Mouse (Mus musculus) forebrain, embryonic 15.5 days (tissue): ENCODE data around the gene Gm28490. TPM values are rescaled to one million over a fixed set of nuclear protein-coding genes. Genes with fewer than 3 reads are reported as not detected.
"Not testable (repeated sequence)": the region's sequence is repeated elsewhere in the genome, so short reads cannot be mapped to it uniquely, and the experiment has no call there.

Experiments used
- ATAC-seq: fragments of 200-750 bp; cut with Nextera tagmentation; replicated peaks from 2 replicates; pipeline ENCODE4 v1.8.0; 2017; ENCODE audit warnings: mild to moderate bottlenecking, moderate TSS enrichment, moderate library complexity
- H3K27ac ChIP-seq: fragments of 300-500 bp; sonication (generic); replicated peaks from 2 replicates; pipeline ENCODE4 v1.5.1; 2015; ENCODE audit warnings: mild to moderate bottlenecking, inconsistent platforms
- H3K27me3 ChIP-seq: fragments of 300-500 bp; sonication (generic); 2 replicates; pipeline ENCODE4 v1.6.1; 2015; ENCODE audit warnings: inconsistent platforms
- H3K36me3 ChIP-seq: fragments of 300-500 bp; sonication (generic); 2 replicates; pipeline ENCODE4 v1.6.1; 2015; ENCODE audit warnings: mild to moderate bottlenecking, inconsistent platforms
- H3K4me1 ChIP-seq: fragments of 300-500 bp; sonication (generic); 2 replicates; pipeline ENCODE4 v1.6.1; 2015; ENCODE audit warnings: inconsistent platforms
- H3K4me2 ChIP-seq: fragments of 300-500 bp; sonication (generic); replicated peaks from 2 replicates; pipeline ENCODE4 v1.6.1; 2015; ENCODE audit warnings: mild to moderate bottlenecking, inconsistent platforms
- H3K4me3 ChIP-seq: fragments of 300-500 bp; sonication (generic); 2 replicates; pipeline ENCODE4 v1.5.1; 2015; ENCODE audit warnings: mild to moderate bottlenecking, inconsistent platforms
- H3K9ac ChIP-seq: fragments of 300-500 bp; sonication (generic); replicated peaks from 2 replicates; pipeline ENCODE4 v1.6.1; 2015; ENCODE audit warnings: mild to moderate bottlenecking, inconsistent platforms
- H3K9me3 ChIP-seq: fragments of 300-500 bp; sonication (generic); 2 replicates; pipeline ENCODE4 v1.6.1; 2016; ENCODE audit warnings: inconsistent platforms
- WGBS: fragments of 180-500 bp; shearing (Covaris S2); methylation state at CpG from one replicate; pipeline ENCODE4 v1.1.7; 2015; ENCODE audit warnings: mixed read lengths; 5-methylcytosine and 5-hydroxymethylcytosine counted together
- polyA plus RNA-seq: library from polyadenylated mRNA; unstranded; fragments of >200 nt; fragmentation: Nextera tagmentation; extraction: Ambion mirVana; gene quantifications from 2 replicates; pipeline ENCODE4 v1.2.1, GENCODE M21; 2015

Gm28490 gene
- not detected in 2 replicates for polyA plus RNA-seq

DNA sequence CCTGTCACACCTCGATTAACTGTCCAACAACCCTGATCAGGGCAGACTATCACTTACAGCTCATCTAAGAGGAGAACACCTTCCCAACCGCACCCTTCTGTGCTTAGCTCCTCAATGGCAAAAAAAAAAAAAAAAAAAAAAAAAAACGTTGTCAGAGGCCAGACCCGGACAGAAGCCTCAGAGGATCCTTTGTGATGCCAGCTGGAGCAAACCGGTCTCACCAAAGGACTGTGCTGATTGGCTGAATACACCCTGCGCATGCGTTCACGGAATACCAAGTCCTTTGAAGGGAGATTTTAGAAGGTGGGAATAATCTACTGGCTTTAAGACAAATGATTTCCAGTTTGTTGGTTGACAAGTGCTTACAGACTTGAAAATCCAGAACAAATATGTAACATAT, at the start of gene Gm28490:
Gm28490 (minus strand) TSS at position 101 of the 400 bp plus-strand sequence.
- not testable (repeated sequence) for H3K4me2 ChIP-seq, H3K9me3 ChIP-seq, H3K36me3 ChIP-seq, H3K4me1 ChIP-seq, H3K27me3 ChIP-seq, H3K27ac ChIP-seq, ATAC-seq, H3K4me3 ChIP-seq, H3K9ac ChIP-seq
- no CpG with 5 or more reads among the region's 8 CpGs for WGBS
